Mouse (Mus musculus) neutrophil, adult 5-6 weeks (primary cell): ENCODE data around the gene Gpc6. TPM values are rescaled to one million over a fixed set of nuclear protein-coding genes. Genes with fewer than 3 reads are reported as not detected.
A peak's percentile ranks its signal among the peaks of the same experiment; 100 is the strongest.

Experiments
- ATAC-seq: fragments of 151-379, 151-347 bp; 2 replicates; pipeline ENCODE4 v1.8.0; 2017; ENCODE audit warnings: mild to moderate bottlenecking, moderate TSS enrichment; ENCODE audit not compliant: insufficient number of reproducible peaks, poor library complexity, low FRiP score, severe bottlenecking; ENCODE audit errors: extremely low read depth
- total RNA-seq: library from RNA; stranded (forward); fragments of 200-1000 nt; gene quantifications from 2 replicates; pipeline ENCODE4 v1.2.3, GENCODE M21; 2017

Gene Gpc6
- total RNA-seq, 1 experiment from 2014 or later, result 0.12 TPM

DNA sequence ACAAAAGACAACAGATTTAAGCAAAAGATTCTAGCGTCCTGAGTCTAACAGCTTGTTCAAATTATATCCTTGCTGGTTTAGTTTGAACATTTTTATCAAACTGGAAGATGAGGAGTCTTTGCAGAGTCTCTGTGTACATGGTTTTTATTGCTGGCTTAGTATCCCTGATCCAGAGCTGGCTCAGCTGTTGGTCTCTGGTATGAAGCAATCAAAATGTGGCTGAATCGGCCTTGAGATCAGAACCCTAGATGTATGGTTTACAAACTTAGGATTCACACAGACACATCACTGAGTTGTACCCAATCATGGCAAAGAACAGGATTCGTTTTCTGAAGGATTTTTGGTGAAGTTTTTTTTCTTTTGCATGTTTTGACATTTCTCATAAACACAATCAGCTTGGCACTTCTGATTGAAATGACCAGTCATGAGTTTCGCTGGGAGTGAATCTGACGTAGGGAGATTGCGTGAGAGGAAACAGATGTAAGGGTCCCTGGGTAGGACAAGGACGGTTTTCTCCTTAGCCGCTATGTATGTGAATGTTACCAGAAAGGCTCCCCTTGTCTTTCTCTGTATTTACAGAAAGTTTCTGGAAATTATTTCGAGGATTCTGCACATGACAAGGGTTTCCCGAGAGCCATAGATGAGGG lies 987.6 kb downstream of the Gpc6 start:
- no peak for ATAC-seq

DNA sequence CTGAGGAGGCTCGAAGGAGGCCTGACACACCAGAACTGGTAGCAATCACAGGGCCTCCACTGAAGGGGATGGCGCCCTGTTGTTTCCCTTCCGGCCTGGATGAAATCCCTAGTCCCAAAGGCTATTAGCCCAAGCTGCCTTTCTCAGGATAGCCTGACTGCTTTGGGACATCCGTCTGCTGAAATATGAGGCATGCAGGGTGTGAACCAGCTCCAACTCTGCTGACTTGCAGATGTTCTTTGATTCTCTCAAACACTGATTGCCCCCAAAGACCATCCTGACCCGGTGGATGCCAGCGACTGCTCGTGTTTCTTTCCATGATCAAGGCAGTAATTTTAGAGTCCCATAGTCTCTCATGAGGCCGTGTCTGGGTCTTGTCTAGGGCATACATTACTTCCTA lies 991.5 kb downstream of the Gpc6 start:
- ATAC-seq, result no peak

DNA sequence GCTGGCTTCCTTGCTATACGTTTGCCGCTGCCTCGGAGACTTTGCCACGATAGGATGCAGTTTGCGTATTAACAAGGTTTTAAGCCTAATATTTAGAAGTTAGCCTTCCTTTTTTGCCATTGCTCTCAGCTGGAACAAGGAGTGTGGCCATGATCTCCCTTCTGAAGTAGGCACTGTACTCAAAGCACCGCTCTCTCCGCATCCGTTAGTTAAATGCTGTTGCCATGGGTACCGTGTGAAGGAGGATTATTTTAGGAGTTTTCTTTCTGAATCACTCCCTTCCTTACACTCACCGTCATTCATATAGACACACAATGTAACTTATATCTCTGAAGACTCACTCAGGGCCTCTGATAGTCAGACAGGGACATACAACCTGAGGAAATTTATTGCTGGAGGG lies 993.6 kb downstream of the Gpc6 start:
- ATAC-seq, result no peak

DNA sequence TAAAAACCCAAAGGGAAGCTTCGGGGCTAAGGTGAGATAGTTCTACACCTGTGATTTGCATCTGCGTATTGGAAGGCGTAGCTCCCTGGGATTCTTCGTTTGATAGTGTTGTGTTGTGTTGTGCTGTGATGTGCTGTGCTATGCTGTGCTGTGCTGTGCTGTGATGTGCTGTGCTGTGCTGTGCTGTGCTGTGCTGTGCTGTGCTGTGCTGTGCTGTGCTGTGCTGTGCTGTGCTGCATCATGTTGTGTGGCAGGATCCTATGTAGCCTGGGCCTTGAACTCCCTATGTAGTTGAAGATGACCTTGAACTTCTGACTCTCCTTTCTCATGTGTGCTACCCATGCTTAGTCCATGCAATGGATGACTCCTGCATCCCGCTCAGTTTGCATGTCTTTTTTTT lies 994.5 kb downstream of the Gpc6 start:
- 0 out of 2 replicates have a peak, but pooled peaks have one; percentile 13 for ATAC-seq

DNA sequence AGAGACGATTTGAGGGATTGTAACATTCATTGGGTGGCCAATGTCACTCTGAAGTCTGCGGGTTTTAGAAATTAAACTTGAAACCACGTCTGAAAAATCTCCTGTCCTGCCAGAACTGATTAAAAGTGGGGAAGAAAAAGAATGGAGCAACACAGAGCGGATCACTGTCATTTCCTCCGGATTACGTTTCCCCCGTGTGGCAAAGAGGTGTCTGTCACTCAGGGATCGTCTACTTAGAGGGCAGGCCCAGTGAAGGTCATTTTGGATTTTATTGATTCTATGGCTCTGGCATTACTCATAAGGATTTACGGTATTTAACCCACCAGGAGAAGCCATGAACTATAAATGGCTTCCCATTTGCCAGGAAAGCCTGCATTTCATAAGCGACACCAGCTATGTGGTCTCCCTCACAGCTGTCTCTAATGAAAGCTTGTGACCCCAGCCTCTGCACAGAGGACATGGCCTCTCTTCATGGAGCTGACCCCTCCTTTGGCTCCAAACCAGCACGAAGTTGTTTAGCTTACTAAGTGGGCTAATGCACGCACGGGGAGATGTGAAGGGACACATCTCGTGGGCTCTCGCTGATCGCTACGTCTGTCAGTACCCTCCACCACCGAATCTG lies 996.4 kb downstream of the Gpc6 start:
- no peak for ATAC-seq

DNA sequence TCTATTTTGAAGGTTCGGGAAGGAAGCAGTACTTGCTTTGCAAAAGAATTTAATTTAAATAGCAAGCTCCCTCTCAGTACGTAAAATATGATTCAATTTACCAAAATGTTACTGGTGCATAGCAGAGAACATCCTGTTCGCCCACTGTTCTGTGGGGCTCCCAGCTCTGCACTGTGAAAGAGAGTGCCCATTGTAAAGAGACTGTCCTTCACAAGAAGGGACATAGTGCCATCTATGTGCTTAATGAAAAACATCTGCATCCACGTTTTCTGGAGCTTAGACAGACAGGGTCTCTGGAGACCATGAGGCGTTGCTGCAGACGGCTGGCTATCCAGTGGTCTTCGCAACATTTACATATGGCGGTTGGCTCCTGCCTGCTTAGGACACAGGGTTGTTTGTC lies 998.6 kb downstream of the Gpc6 start:
- ATAC-seq, result no peak

DNA sequence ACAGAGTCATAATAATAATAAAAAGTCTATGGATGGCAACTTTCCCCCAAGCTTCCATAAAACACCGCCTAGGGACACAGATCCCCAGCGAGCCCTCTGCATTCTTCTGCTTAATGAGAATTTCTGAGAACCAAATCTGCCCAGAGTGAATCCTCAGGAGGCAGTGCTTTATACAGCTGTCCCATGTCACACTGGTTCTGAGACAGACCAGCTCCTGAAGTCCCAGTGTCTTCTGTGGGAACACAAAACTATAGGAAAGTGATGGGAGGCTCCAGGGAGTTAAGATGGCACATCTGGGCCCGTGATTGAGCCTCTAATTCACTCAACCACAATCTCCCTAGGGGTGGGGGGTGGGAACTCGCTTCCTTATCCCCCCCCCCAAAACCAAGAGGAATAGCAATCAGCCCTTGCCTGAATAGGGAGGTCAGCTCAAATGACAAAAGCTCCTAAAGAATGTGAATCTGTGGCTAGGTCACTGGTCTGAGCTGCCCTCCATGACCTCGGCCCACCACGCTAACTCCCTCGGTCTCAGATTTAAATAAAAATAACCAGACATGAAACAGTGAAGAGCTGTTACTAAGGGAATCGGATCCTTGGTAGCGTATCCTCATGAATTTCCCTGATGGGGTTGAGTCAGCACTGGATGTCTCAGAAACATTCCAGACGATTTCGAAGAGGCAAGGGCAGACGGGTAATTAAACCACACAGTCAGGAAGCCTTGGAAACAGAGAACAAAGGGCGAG lies 1005.2 kb downstream of the Gpc6 start:
- ATAC-seq, result no peak

DNA sequence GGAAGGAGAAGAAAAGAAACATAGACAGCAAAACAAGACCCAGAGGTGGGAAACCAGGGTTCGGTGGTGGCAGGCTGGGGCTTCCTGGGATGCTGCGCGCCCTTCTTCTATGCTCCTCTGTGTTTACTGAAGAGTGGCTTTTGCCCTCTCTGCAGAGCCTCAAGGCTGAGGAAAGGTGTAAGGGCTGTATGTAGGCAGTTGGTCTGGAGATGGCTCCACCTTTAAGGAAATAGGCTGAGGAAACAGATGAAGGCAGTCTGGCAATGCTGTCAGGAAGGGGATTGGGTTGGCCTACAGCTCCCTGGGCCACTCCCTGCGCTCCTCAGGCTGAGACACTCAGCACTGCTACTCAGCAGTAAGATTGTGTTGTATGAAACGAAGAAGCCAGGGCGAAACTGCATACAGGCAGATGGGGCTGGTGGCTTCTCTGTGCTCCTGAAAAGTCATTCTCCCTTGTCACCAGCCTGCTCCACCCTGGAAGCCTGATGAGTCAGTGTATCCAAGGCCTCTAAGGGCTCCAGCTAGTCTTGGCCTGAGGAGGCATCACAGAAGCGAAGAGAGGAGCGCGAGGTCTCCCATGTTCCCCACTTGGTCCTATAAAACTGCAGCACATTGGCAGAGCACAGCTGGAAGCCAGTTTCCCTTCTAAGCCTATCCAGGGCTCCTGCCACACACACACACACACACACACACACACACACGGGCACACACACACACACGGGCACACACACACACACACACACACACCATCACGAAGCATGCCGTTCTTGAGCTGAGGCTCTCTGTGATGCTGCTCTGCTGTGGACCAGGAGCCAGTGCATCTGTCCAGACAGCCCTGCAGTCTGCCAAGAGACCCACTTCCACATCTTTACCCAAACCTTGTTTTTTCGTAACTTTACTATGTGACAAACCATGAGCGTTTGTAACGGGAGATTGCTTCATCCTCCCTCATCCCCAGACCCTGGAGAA lies 1006.0 kb downstream of the Gpc6 start:
- ATAC-seq, result no peak

DNA sequence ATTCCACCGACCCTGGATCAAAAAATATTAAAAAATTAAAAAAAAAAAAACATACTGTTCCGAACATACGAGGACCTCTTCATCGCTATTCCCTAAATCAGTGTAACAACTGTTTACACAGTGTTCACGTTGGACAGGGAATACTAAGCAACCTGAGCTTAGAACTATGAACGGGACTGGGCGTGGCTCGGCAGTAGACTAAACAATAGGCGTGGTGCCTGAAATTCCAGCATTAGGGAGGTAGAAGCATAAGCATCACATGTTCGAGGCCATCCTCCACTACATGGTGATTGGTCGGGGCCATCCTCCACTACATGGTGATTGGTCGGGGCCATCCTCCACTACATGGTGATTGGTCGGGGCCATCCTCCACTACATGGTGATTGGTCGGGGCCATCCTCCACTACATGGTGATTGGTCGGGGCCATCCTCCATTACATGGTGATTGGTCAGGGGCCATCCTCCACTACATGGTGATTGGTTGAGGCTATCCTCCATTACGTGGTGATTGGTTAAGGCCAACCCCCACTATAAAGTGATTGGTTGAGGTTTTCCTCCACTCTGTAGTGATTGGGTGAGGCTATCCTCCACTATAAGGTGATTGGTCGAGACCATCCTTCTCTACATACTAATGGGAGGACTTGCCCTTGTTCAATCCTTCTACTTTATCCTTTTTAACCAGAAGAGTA lies 1007.2 kb downstream of the Gpc6 start:
- no peak for ATAC-seq

DNA sequence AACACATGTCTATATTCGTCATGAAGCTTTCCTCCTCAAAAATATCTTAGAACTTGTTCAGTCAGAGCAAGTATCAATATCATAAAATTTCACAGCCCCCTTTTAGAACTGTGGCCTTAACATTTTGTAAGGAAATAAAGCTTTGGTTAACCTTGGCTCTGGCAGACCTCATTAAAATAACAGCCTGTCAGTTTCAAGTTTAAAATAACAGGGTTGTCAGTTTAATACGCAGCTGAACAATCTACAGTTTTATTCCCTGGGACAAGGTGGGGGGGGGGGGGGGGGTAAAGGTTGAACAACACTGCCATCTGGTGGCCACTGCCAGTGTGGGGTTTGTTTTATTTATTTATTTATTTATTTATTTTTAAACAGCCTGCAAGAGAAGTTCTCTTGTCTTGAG lies 1013.4 kb downstream of the Gpc6 start:
- no peak for ATAC-seq

DNA sequence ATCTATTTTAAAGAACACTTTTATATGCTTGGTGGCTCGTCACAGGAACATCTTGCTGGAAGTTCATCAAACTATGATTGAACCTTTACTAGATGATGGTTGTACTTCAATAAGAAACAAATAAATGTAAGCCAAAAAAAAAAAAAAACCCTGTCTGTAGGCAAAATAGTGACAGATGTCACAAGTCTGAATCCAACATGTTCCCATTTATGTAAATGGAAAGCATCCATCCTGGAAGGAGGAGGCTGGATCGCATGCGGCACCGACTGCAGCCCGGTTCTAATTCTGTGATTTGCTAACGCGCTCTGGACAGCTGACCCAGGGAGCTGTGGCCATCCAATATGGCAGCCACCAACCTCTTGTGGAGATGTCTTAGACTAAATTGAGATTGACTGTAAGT lies 1014.4 kb downstream of the Gpc6 start:
- no peak for ATAC-seq

DNA sequence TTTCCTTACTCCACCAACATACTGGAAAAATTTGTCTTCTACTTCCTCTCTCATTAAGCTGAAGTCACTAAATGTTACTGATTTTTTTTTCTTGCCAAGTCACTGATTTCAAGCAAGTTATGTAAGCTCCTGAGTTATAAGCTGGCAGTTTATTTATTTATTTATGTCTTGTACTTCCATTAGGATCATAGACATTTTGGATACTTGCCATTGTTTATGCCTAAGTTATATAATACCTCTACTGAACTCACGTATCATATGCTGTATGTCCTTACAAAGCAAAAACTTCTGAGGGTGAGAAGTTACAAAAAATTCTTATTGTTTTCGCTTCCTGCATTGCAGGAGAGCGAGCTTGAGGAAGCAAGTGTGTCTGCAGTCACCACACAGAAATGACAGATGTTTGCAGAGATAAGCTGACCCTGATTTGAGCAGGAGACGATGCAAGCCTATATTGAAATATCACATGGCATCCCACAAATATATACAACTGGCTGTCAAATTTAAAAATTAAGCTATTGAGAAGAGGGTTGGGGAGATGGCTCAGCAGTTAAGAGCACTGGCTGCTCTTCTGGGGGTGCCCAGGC lies 1020.9 kb downstream of the Gpc6 start:
- no peak for ATAC-seq

DNA sequence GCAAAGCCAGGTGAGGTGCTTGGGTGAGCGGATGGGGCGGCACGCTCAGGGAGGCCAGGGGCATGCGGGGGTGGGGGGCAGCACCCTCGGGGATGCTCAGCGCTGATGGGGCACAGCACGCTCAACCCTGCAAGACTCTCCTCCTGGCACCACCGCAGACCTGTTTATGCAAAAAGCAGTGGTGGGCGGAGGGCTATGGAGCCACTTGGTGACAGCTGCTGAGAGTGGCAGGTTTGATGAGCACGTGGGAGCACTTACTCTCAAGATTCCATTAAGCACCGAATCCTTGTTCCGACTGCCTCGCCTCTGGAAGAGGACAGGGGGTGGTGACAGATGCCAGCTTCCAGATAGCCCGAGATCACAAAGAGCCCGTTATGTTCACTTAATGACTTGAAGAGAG lies 1026.2 kb downstream of the Gpc6 start:
- ATAC-seq, result no peak

DNA sequence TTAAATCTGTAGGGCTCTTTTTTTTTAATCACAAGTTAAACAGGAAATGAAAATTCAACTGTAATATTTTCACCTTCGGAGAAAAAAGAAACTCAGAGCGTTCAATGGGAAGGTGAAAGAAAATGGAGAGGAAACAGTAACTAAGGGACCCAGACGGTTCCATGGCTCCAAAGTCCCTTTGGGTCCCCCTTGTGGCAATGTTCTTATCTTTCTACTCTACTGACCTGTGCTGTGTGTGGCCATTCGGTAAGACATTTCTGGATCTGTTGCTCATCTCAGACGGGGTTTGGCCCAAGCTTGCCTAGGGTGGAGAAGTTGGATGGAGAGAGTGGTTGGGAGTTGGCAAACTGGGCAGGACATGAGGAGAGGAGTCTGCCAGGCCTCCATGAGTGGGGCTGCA lies 1026.6 kb downstream of the Gpc6 start:
- ATAC-seq, result no peak

DNA sequence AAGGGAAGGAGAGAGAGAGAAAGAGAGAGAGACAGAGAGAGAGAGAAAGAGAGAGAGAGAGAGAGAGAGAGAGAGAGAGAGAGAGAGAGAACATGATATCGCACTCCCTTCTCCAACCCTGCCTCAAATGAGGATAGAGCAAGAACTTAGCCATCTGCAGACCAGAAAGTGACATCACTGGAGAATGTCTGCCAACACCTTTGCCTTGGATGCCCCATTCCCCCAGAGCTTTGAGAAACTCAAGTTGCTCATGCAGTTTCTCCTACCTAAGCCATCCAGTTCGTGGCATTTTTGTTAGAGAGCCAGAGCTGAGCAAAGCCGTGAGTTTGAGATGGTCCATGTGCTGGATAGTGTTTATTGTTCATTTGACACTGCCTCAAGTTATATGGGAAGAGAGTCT lies 1030.9 kb downstream of the Gpc6 start:
- ATAC-seq, result no peak

DNA sequence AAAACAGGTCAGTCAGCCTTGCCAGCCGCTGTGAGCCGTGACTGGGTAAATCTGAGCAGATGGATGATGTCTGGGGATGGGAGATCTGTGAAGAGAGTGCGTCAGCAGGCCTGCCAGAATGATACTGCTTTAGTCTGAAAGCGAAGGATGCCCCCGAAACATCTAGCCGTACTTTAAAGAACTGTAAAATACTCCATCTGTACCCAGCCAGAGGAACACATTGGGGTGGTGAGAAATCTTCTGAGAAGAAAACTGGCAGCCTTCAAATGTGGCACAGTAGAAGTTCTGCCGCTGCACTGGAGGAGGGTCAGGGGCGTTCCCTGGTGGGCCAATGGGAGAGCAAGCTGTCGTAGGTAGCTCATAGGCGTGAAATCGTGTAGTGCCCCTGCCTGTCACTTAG lies 1033.3 kb downstream of the Gpc6 start:
- ATAC-seq, result no peak

DNA sequence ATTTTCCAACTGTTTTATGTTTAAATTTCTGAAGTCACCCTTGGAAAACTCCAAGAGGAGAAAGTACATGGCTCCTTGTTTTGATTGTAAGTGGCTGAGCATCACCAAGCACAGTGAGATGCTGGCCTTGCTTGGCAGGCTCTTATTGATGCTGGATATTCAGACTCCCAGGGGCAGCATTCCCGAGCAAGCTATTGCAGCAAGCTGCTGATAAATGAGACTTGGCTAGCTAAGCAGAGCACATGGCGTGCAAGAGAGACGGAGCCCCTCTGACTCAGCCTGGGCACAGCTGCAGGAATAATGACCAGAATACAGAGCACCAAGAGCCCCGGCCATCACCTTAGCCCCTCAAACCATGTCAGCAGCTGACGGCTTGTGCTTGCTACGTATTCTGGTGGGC lies 1036.2 kb downstream of the Gpc6 start:
- ATAC-seq, result no peak

DNA sequence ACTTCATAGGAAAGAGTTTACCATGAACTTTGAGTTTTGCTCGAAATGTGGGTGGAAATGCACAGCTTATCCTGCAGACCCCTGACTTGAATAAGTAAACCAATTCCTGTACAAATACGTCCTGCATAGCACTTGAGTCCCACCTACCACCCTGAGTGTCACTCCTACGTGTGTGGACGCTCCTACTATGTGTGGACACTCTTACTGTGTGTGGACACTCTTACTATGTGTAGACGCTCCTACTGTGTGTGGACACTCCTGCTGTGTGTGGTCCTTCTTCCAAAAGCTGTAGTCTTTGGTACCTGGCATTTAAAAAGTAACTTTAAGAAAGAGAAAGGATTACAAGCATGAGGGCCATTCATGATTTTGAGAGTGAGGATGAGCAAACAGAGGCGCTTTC lies 1036.7 kb downstream of the Gpc6 start:
- no peak for ATAC-seq
